Mouse (Mus musculus) megakaryocyte, embryonic 14.5 days (primary cell): ENCODE data around the gene Ptprm.

Experiments
- FLI1 ChIP-seq: IDR thresholded peaks from 2 replicates; pipeline ENCODE4 v1.6.1; 2012; ENCODE audit warnings: low read length, inconsistent platforms, mixed read lengths
- GATA1 ChIP-seq: IDR thresholded peaks from 3 replicates; pipeline ENCODE4 v1.6.1; 2012; ENCODE audit warnings: mixed read lengths, low read length, inconsistent platforms, borderline replicate concordance

DNA sequence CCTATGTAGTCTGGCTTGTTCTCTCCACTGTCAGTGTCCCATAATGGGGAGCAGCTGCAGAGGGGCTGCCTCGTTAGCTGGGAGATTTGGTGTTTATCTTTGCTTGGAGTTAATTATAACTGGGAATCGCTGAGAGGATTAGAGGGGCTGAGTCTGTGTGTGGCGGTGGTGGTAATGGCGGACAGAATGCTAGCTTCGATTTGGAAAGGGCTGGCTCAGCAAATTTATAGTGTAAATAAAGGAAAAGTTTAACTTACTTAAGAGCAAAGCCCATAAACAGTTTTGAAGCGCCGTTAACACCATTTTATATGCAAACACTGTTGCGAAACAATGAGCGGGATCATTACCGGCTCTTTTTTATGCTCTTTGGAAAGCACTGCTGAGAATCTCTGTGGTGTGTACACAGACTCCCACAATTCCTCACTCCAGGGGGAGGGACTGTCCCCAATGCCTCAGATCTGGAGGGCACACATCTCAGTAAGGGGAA, 597.2 kb downstream of the Ptprm start:
- TF ChIP-seq FLI1 (no peak), GATA1 (no peak)
